Mouse (Mus musculus) urinary bladder, postnatal 25 days (tissue): ENCODE measurements around the gene Pcyox1.
"Not testable (repeated sequence)": the region's sequence is repeated elsewhere in the genome, so short reads cannot be mapped to it uniquely, and the experiment has no call there.

ENCODE experiments used
- DNase-seq: peaks from one replicate; pipeline ENCODE4 v3.0.0; 2022; ENCODE audit warnings: low spot score

The Pcyox1 gene

DNA sequence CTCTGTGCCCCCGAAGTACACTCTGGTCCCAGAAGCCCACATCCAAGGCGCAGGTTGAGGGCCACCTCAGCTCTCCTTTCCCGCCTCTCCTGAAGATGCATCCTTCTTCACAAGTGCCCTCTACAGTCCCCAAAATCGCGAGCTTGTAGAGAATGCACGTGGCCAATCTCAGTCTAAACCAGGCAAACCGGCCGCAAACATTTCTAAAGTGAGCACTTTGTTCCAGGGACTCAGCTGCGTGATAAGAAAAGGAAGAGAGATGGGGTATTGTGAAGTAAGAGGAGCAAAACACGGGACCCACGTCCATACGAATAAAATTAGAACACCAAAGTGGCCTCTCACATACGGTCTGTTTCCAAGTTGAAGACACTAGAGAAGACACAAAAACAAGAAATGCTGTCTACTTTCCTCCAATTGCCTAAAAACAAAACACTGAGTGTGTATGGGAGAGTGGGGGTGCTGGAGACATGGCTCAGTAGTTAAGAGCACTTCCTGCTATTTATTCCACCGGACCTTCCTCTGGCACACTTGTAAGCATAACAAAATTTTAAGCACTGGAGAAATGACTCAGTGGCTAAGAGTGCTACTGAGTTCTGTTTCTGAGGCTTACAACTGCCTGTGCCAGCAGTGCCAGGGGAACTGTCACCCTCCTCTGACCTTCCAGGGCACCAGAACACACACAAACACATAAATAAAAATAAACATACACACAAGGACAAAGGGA lies 465 bp upstream of the Pcyox1 start:
- no peak for DNase-seq

GRCm38 (mm10) chr6:86395969-86396368 lies 985 bp downstream of the Pcyox1 start:
- DNase-seq, result no peak

DNA sequence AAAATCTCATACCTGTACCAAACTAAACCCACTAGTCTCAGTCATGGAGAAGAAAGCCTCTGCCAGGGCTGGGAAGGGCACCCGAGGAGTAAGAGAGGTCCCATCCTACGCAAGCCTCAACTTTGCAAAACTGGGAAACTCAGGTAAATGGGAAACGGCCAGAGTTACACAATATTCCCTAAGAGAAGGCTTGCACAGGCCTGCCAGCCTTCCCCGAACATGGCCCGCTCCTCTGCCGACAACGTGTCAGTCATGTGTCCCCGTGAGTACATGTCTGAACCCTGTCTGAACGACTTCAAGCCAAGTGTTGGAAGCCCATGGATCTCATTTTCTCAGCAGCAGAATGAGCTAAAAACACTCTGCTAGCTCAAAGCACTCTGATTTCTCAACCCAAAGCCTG lies 1.9 kb downstream of the Pcyox1 start:
- DNase-seq, result no peak

DNA sequence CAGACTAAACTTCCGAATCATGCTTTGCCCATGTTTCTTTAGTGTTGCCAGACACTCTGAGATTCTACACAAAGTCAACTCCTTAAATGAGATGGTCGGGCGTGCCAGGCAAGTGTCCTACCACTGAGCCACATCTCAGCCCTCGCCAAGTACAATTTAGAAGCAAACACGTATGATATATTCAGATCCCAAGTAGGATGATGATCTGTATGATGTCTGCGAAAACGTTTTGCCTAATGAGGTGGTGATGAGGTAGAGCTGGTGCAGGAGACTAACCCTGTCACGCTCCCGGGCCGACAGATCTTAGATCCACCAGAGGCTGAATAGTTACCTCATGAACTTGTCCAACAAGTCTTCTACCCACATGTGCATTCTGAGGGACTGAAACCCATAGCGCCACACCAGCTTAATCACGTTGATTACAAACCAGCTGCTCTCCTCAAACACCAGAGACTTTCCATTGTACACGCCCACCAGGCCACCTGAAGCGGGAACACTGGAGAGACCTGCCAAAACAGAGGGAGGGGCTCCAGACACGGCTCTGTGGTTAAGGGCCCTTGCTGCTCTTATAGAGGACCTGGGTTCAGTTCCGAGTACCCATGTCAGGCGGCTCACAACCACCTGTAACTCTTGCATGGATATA lies 2.8 kb downstream of the Pcyox1 start:
- no peak for DNase-seq

- DNase-seq, result no peak
These were observed 3.8 kb downstream of the Pcyox1 start for GRCm38 (mm10) chr6:86393187-86393586.

GRCm38 (mm10) chr6:86391326-86391725 lies 5.6 kb downstream of the Pcyox1 start:
- DNase-seq, result no peak

DNA sequence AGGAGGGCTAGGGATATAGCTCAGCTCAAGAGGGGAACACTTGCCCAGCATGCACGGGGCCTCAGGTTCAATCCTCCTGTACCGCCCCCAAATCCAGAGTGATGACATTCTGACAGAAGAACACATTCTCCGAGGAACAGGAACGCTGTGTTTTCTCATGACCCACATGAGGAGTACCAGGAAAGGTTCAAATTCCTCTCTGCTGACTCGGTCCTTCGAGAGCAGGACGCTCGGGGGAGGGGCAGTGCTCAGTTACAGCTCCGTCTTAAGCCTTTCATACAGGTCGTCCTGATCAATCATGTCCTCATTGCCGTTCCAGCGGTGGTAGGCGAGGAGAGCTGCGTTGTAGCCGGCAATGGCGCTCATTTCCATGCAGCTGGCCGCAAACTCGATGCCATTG lies 8.5 kb downstream of the Pcyox1 start:
- no peak for DNase-seq

- DNase-seq, result no peak
These were observed 9.6 kb downstream of the Pcyox1 start for GRCm38 (mm10) chr6:86387313-86387712.

DNA sequence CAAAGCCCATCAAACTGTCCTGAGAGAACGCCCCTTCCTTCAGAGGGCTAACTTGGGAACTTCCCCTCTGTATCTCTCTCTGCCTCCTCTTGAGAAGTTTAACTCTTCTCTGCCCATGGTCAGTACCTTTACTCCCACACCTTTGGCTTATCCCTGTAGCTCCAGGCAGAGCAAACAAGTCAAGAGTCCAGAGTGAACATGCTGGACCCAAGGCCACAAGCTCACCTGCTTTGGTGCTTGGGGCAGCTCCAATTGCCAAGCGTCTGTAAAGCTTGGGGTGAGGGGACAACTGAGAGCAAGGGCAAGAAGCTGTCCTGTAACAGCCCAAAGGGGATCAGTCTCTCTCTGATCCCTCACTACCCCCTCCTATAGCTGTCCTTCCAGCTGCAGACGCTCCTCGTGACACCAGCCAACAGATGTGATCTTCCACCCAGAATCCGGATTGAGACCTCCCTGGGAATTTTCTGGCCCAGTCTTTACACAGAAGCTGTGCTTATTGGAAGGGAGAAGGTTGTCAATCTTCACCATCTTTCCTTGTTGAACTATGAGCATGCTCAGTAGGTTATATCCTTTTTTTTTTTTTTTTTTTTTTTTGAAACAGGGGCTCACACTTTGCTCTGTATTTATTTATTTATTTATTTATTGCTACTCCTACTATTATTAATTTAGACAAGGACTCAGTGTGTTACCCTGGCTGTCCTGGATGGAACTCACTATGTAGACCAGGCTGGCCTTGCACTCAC lies 11.4 kb downstream of the Pcyox1 start:
- no peak for DNase-seq

- DNase-seq, result no peak
These were observed 12.3 kb downstream of the Pcyox1 start for GRCm38 (mm10) chr6:86384692-86385091.

DNA sequence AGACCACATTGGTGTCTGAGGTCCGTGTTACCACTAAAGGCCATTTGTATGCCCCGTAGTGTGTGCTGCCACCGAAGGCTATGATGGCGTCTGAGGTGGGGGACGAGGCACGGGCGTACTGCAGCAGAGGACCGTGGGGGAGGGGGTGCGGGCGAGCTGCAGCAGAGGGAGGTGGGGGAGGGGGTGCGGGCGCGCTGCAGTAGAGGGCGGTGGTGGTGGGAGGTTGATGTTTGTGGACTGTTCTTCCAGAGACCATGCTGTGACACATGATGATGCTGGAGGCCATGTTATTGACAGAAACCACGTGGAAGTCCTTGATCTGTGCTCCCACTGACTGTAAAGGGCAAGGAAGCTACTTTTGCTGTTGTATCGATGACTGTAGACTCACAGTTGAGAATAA lies 13.6 kb downstream of the Pcyox1 start:
- DNase-seq, result no peak

- DNase-seq, result no peak
These were observed 14.4 kb downstream of the Pcyox1 start for GRCm38 (mm10) chr6:86382551-86382950.

DNA sequence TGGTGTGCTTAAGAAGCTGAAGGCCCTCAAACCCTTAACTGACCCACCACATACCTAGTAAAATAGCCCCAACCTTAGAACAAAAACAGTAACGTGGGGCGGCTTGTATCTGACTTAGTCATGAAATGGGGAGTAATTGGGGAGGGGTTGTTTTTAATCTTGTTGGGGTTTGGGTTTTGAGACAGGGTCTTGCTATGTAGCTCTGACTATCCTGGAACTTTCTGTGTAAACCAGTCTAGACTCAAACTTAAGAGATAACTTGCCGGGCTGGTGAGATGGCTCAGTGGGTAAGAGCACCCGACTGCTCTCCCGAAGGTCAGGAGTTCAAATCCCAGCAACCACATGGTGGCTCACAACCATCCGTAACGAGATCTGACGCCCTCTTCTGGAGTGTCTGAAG lies 16.8 kb downstream of the Pcyox1 start:
- not testable (repeated sequence) for DNase-seq

- no peak for DNase-seq
These were observed 18.6 kb downstream of the Pcyox1 start for GRCm38 (mm10) chr6:86378341-86378740.

DNA sequence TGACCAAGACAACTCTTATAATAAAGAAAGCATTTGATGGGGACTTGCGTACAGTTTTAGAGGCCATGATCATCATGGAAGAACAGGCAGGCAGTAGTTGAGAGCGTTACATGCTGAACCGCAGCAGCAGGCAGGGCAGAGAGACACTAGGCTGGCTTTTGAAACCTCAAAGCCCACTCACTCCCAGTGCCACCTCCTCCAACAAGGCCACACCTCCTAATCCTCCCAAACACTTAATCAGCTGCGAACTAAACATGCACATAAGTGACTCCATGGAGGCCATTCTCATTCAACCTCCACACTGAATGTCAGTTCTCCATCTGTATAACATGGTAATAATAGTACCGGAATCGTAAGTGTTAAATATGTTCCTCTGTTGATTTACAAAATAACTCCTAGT lies 23.4 kb downstream of the Pcyox1 start:
- DNase-seq, result no peak

- no peak for DNase-seq
These were observed 24.9 kb downstream of the Pcyox1 start for GRCm38 (mm10) chr6:86371950-86372516.

GRCm38 (mm10) chr6:86371340-86371911 lies 25.5 kb downstream of the Pcyox1 start:
- DNase-seq, result peak; percentile 93

- DNase-seq, result no peak
These were observed 26.1 kb downstream of the Pcyox1 start, which contains the start of gene Snrpg for GRCm38 (mm10) chr6:86370764-86371339. Gene Snrpg (plus strand): TSS chr6:86371304.

- no peak for DNase-seq
These were observed 26.8 kb downstream of the Pcyox1 start for GRCm38 (mm10) chr6:86370093-86370713.

- no peak for DNase-seq
These were observed 28.5 kb downstream of the Pcyox1 start for GRCm38 (mm10) chr6:86368479-86368878.

- DNase-seq, result no peak
These were observed 30.1 kb downstream of the Pcyox1 start for GRCm38 (mm10) chr6:86366853-86367249.
